Mouse (Mus musculus): ENCODE results near the gene Pde12. TPM values are rescaled to one million over a fixed set of nuclear protein-coding genes. Genes with fewer than 3 reads are reported as not detected.
"Not testable (repeated sequence)": the region's sequence is repeated elsewhere in the genome, so short reads cannot be mapped to it uniquely, and the experiment has no call there.

Gene Pde12
- polyA plus RNA-seq (2015; fragmentation: Nextera tagmentation; extraction: Ambion mirVana), result 12.7 and 13.1 TPM in 2 replicates

DNA sequence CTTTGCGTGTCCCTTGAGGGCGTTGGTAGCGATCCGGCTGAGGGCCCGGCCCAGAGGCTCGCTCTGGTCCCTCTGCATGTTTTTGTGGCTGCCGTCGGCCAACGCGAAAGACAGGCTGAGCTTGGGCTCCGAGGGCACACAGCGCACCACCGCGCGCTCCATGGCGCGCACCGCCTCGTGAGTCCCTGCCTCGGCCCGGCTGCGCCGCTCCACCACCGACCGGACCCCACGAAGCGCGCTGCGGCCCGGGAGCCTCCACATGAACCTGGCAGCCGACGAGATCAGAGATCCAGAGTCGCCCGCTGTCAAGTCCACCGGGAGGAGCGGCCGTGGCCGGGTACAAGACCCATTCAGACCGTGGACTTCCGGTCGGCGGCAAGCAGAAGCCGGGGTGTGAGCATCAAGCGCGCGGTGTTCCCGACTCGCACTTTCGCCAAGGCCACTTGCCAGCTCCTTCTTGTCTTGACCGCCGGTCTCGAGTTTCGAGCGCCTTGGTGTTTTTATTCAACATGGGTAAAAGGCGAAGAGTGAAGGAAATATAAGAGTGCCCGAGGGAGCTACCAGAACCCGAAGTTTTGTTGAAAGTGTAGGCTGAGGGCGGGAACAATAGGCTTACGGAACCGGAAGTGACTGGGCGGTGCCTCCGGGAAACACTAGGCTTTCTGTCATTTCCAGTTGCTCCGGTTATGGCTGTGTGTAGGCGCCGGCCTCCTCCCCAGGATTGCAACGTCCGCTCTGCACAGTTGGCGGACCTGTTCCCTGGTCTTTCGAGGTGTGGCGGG, at the start of gene Pde12:
Gene Pde12 (minus strand): TSS at position 592 of the 782 bp plus-strand sequence.
- under 1% methylated on average over 70 of the region's 70 CpGs for WGBS
- peak within 1 kb of the TSS; percentile 99 for H3K4me2 ChIP-seq (replicated peaks)

DNA sequence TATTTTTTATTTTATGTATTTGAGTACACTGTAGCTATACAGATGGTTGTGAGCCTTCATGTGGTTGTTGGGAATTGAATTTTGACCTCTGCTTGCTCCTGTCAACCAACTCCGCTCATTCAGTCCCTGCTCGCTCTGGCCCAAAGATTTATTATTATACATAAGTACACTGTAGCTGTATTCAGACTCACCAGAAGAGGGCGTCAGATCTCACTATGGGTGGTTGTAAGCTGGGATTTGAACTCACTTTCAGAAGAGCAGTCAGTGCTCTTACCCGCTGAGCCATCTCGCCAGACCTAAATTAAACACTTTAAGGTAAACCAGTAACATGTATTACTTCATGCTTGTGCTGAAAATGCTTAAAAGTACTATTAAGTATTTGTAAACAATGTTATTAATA, 35.6 kb upstream of the Pde12 start:
- H3K4me2 ChIP-seq (replicated peaks); H3K27me3 ChIP-seq; H3K27ac ChIP-seq (replicated peaks); H3K4me3 ChIP-seq; H3K9me3 ChIP-seq; H3K4me1 ChIP-seq; H3K9ac ChIP-seq (replicated peaks); ATAC-seq (replicated peaks); H3K36me3 ChIP-seq: not testable (repeated sequence)
- WGBS, result 90% methylated on average over 5 of the region's 5 CpGs

More for the DNA sequence above, at the start of gene Pde12:
- Histone ChIP-seq H3K36me3 (peaks cover 14% of the 10 kb centered on the region), H3K27me3 (no peaks in the 10 kb centered on the region), H3K4me3 (peak within 1 kb of the TSS; percentile 99), H3K4me1 (peaks cover 32% of the 10 kb centered on the region), H3K9ac (replicated peaks) (peak within 1 kb of the TSS; percentile 93), H3K9me3 (no peaks in the 10 kb centered on the region), H3K27ac (replicated peaks) (peak within 1 kb of the TSS; percentile 94)
- ATAC-seq (replicated peaks), result peak; percentile 95

- Histone ChIP-seq H3K27ac (replicated peaks) (no peak overlapping the region), H3K4me3 (no peak overlapping the region), H3K9me3 (no peaks in the 10 kb centered on the region), H3K27me3 (no peaks in the 10 kb centered on the region), H3K36me3 (no peaks in the 10 kb centered on the region), H3K4me2 (replicated peaks) (no peak overlapping the region), H3K9ac (replicated peaks) (no peak overlapping the region), H3K4me1 (no peaks in the 10 kb centered on the region)
- no peak for ATAC-seq (replicated peaks)
These were observed 28.2 kb upstream of the Pde12 start for GRCm38 (mm10) chr14:26697912-26698311.

DNA sequence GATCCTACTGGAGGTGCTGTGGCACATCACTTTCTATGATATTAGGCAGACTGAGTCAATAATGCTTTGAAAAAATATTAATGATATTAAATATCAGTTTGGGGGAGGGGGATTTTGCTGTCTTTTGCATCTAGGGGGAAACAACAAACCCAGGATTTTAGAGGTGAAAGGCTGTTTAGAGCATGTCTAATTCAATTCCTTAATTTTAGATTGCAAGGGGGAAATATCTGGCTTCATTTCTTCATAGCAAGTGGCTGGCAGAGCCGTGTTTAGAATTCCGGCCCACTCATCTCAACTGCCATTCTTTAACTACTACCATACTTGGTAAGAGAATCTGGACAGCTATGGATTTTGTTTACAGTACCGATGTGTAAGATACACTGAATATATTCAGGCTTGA, 23.3 kb upstream of the Pde12 start, which contains the start of gene Dnah12:
Gene Dnah12 (plus strand): TSS at position 301 of the 400 bp plus-strand sequence.
- Histone ChIP-seq H3K27ac (replicated peaks) (no peak within 1 kb of the TSS), H3K4me1 (no peaks in the 10 kb centered on the region), H3K4me2 (replicated peaks) (no peak within 1 kb of the TSS), H3K4me3 (no peak within 1 kb of the TSS), H3K27me3 (no peaks in the 10 kb centered on the region), H3K9me3 (no peaks in the 10 kb centered on the region), H3K36me3 (no peaks in the 10 kb centered on the region), H3K9ac (replicated peaks) (no peak within 1 kb of the TSS)
- 90% methylated on average over 3 of the region's 3 CpGs for WGBS
- no peak for ATAC-seq (replicated peaks)

DNA sequence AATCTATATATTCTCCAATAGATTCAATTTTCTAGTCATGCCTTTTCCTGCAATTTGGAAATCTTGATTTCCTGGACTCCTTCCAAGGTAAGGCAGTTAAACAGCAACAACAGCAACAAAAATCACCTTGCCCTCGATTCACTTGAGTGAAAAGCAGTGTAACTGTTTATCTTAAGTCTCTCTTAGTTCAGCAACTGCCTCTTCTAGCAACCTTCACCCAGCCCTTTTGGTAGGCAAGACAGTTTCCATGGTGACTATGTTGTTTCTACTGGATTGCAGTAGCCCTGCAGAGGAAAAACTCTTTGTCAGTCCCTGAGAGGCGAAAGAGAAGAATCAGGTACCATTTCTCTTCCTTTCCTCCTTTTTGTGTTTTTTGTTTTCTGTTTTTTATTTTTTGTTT, 21.7 kb upstream of the Pde12 start:
- H3K27ac ChIP-seq (replicated peaks), result no peak overlapping the region
- no peak overlapping the region for H3K9ac ChIP-seq (replicated peaks)
- no peaks in the 10 kb centered on the region for H3K27me3 ChIP-seq
- no peak overlapping the region for H3K4me3 ChIP-seq
- no peaks in the 10 kb centered on the region for H3K4me1 ChIP-seq
- H3K4me2 ChIP-seq (replicated peaks), result no peak overlapping the region
- 62% methylated on average over 2 of the region's 2 CpGs for WGBS
- ATAC-seq (replicated peaks), result no peak
- H3K9me3 ChIP-seq, result no peaks in the 10 kb centered on the region
- no peaks in the 10 kb centered on the region for H3K36me3 ChIP-seq

- ATAC-seq (replicated peaks), result no peak
- 76% methylated on average over 2 of the region's 2 CpGs for WGBS
These were observed 21.0 kb upstream of the Pde12 start for GRCm38 (mm10) chr14:26690727-26691126.

DNA sequence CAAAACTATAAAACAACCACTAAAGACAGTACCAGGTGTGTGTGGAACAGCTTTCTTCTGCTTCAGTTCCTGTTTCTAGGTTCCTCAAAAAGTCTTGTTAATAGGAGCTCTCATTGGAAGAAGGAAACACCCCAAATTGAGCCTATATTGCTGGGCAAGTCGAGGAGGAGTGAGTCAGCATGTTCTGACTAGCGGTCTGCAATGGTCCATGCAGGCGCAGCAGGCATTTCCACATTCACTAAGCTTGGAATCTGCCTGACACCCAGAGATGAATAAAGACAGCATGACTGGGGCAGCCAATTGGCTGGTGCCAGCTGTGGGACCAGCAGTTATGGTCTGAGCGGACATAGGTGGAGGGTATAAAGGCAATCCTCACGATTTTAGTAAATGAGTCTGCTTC, 6.1 kb upstream of the Pde12 start:
- no peak for ATAC-seq (replicated peaks)
- Histone ChIP-seq H3K27ac (replicated peaks) (no peak overlapping the region), H3K4me2 (replicated peaks) (no peak overlapping the region), H3K4me1 (no peaks in the 10 kb centered on the region), H3K27me3 (no peaks in the 10 kb centered on the region), H3K4me3 (no peak overlapping the region), H3K36me3 (no peaks in the 10 kb centered on the region), H3K9ac (replicated peaks) (no peak overlapping the region), H3K9me3 (no peaks in the 10 kb centered on the region)
- 81% methylated on average over 5 of the region's 5 CpGs for WGBS

More at GRCm38 (mm10) chr14:26690727-26691126, 21.0 kb upstream of the Pde12 start:
- H3K27me3 ChIP-seq, result no peaks in the 10 kb centered on the region
- no peak overlapping the region for H3K9ac ChIP-seq (replicated peaks)
- no peak overlapping the region for H3K27ac ChIP-seq (replicated peaks)
- no peak overlapping the region for H3K4me3 ChIP-seq
- H3K36me3 ChIP-seq, result no peaks in the 10 kb centered on the region
- no peaks in the 10 kb centered on the region for H3K9me3 ChIP-seq
- no peak overlapping the region for H3K4me2 ChIP-seq (replicated peaks)
- H3K4me1 ChIP-seq, result no peaks in the 10 kb centered on the region

GRCm38 (mm10) chr14:26675371-26675770, 5.7 kb upstream of the Pde12 start:
- Histone ChIP-seq H3K27me3 (no peaks in the 10 kb centered on the region), H3K36me3 (no peaks in the 10 kb centered on the region), H3K4me2 (replicated peaks) (no peak overlapping the region), H3K4me1 (peaks cover 4% of the 10 kb centered on the region), H3K9ac (replicated peaks) (no peak overlapping the region), H3K27ac (replicated peaks) (no peak overlapping the region), H3K9me3 (no peaks in the 10 kb centered on the region), H3K4me3 (no peak overlapping the region)
- ATAC-seq (replicated peaks), result no peak
- 26% methylated on average over 12 of the region's 12 CpGs for WGBS

DNA sequence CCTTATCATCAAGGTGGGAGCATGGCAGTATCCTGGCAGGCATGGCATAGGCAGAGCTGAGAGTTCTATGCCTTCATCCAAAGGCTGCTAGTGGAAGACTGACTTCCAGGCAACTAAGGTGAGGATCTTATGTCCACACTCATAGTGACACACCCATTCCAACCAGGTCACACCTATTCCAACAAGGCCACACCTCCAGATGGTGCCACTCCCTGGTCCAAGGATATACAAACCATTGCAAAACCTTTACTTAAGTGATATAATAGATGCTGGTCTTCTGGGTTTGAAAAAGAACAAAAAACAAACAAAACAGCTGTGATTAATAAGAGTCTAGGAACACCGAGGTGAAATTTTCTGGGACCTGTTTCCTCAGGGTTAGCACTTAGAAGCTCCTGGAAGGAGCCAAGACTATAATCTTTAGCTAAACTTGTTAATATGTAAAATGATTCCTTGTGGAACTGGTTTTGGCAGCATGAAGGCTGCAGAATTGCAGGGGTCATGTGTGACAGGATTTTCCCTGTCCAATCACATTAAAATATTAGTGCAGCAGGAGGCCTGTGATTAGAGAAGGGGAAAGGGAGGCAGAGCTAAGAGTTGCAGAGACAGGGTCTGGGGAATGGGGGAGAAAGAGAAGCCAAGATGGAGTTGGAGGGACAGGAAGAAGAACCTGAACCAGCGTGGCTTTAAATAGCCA, 4.9 kb upstream of the Pde12 start:
- not testable (repeated sequence) for H3K4me3 ChIP-seq; H3K27me3 ChIP-seq; H3K9me3 ChIP-seq; H3K27ac ChIP-seq (replicated peaks); H3K4me2 ChIP-seq (replicated peaks); H3K4me1 ChIP-seq; ATAC-seq (replicated peaks); H3K9ac ChIP-seq (replicated peaks); H3K36me3 ChIP-seq
- 84% methylated on average over 2 of the region's 2 CpGs for WGBS

GRCm38 (mm10) chr14:26671870-26672615, 2.4 kb upstream of the Pde12 start:
- not testable (repeated sequence) for H3K36me3 ChIP-seq; H3K9ac ChIP-seq (replicated peaks); H3K27ac ChIP-seq (replicated peaks); H3K9me3 ChIP-seq; H3K27me3 ChIP-seq; H3K4me3 ChIP-seq; ATAC-seq (replicated peaks); H3K4me2 ChIP-seq (replicated peaks)
- WGBS, result 67% methylated on average over 17 of the region's 17 CpGs
- H3K4me1 ChIP-seq, result peaks cover 22% of the 10 kb centered on the region

GRCm38 (mm10) chr14:26670964-26671363, 1.3 kb upstream of the Pde12 start:
- ATAC-seq (replicated peaks), result no peak
- Histone ChIP-seq H3K27me3 (no peaks in the 10 kb centered on the region), H3K9ac (replicated peaks) (no peak overlapping the region), H3K27ac (replicated peaks) (no peak overlapping the region), H3K9me3 (no peaks in the 10 kb centered on the region), H3K36me3 (peaks cover 2% of the 10 kb centered on the region; the same call in 1 of the 2 replicates), H3K4me2 (replicated peaks) (no peak overlapping the region), H3K4me3 (no peak overlapping the region), H3K4me1 (peaks cover 32% of the 10 kb centered on the region)
